Mouse (Mus musculus): ENCODE measurements around the gene 1700049E17Rik2. TPM values are rescaled to one million over a fixed set of nuclear protein-coding genes. Genes with fewer than 3 reads are reported as not detected.
"Not testable (repeated sequence)": the region's sequence is repeated elsewhere in the genome, so short reads cannot be mapped to it uniquely, and the experiment has no call there.

The 1700049E17Rik2 gene
- polyA plus RNA-seq (2015; fragmentation: Nextera tagmentation; extraction: Ambion mirVana) = not detected in 2 replicates

- H3K27ac ChIP-seq; H3K9ac ChIP-seq (replicated peaks); ATAC-seq; H3K27me3 ChIP-seq; H3K4me3 ChIP-seq (replicated peaks); H3K9me3 ChIP-seq; H3K36me3 ChIP-seq; H3K4me1 ChIP-seq (replicated peaks); H3K4me2 ChIP-seq (replicated peaks): not testable (repeated sequence)
- WGBS = no CpG with 5 or more reads among the region's 1 CpGs
Measured at GRCm38 (mm10) chr14:41572911-41573310, at the start of gene 1700049E17Rik2. Gene 1700049E17Rik2 (plus strand): TSS chr14:41573211.

GRCm38 (mm10) chr14:41524695-41525094, 48.3 kb upstream of the 1700049E17Rik2 start:
- WGBS = 93% methylated on average over 1 of the region's 1 CpGs

GRCm38 (mm10) chr14:41555483-41555882, 17.5 kb upstream of the 1700049E17Rik2 start, which contains the start of gene Gm7970:
Gene Gm7970 (minus strand): TSS chr14:41555583.
- not testable (repeated sequence) for H3K9me3 ChIP-seq; ATAC-seq; H3K27ac ChIP-seq; H3K4me1 ChIP-seq (replicated peaks); H3K4me3 ChIP-seq (replicated peaks); H3K36me3 ChIP-seq; H3K4me2 ChIP-seq (replicated peaks); H3K9ac ChIP-seq (replicated peaks); H3K27me3 ChIP-seq
- no CpG with 5 or more reads among the region's 2 CpGs for WGBS

More at GRCm38 (mm10) chr14:41524695-41525094, 48.3 kb upstream of the 1700049E17Rik2 start:
- H3K4me1 ChIP-seq (replicated peaks); H3K4me2 ChIP-seq (replicated peaks); ATAC-seq; H3K27me3 ChIP-seq; H3K4me3 ChIP-seq (replicated peaks); H3K36me3 ChIP-seq; H3K9ac ChIP-seq (replicated peaks); H3K27ac ChIP-seq; H3K9me3 ChIP-seq: not testable (repeated sequence)

GRCm38 (mm10) chr14:41586346-41586745, 13.3 kb downstream of the 1700049E17Rik2 start:
- H3K36me3 ChIP-seq; H3K27ac ChIP-seq; ATAC-seq; H3K9me3 ChIP-seq; H3K4me1 ChIP-seq (replicated peaks); H3K4me2 ChIP-seq (replicated peaks); H3K9ac ChIP-seq (replicated peaks); H3K27me3 ChIP-seq; H3K4me3 ChIP-seq (replicated peaks): not testable (repeated sequence)
- WGBS = 85% methylated on average over 1 of the region's 1 CpGs

GRCm38 (mm10) chr14:41600935-41601334, 27.9 kb downstream of the 1700049E17Rik2 start:
- not testable (repeated sequence) for H3K9me3 ChIP-seq; H3K4me2 ChIP-seq (replicated peaks); H3K4me1 ChIP-seq (replicated peaks); H3K4me3 ChIP-seq (replicated peaks); H3K27me3 ChIP-seq; ATAC-seq; H3K36me3 ChIP-seq; H3K27ac ChIP-seq; H3K9ac ChIP-seq (replicated peaks)
- 94% methylated on average over 15 of the region's 15 CpGs for WGBS

- H3K4me1 ChIP-seq (replicated peaks); H3K4me2 ChIP-seq (replicated peaks); H3K9me3 ChIP-seq; H3K4me3 ChIP-seq (replicated peaks); H3K9ac ChIP-seq (replicated peaks); H3K36me3 ChIP-seq; ATAC-seq; H3K27me3 ChIP-seq; H3K27ac ChIP-seq: not testable (repeated sequence)
- 83% methylated on average over 1 of the region's 1 CpGs for WGBS
Measured at GRCm38 (mm10) chr14:41610690-41611089, 37.7 kb downstream of the 1700049E17Rik2 start.

GRCm38 (mm10) chr14:41622535-41622934, 49.5 kb downstream of the 1700049E17Rik2 start:
- not testable (repeated sequence) for H3K4me3 ChIP-seq (replicated peaks); H3K27me3 ChIP-seq; H3K9me3 ChIP-seq; H3K4me1 ChIP-seq (replicated peaks); H3K4me2 ChIP-seq (replicated peaks); H3K9ac ChIP-seq (replicated peaks); H3K27ac ChIP-seq; ATAC-seq; H3K36me3 ChIP-seq
- 86% methylated on average over 5 of the region's 5 CpGs for WGBS

- not testable (repeated sequence) for ATAC-seq
Measured at GRCm38 (mm10) chr14:41624512-41624911, 51.5 kb downstream of the 1700049E17Rik2 start, which contains the start of gene Gm3072. Gene Gm3072 (minus strand): TSS chr14:41624612.

GRCm38 (mm10) chr14:41630144-41630543, 57.1 kb downstream of the 1700049E17Rik2 start:
- not testable (repeated sequence) for ATAC-seq; H3K4me2 ChIP-seq (replicated peaks); H3K36me3 ChIP-seq; H3K9me3 ChIP-seq; H3K4me3 ChIP-seq (replicated peaks); H3K27ac ChIP-seq; H3K4me1 ChIP-seq (replicated peaks); H3K9ac ChIP-seq (replicated peaks); H3K27me3 ChIP-seq
- WGBS = 95% methylated on average over 9 of the region's 11 CpGs

More at GRCm38 (mm10) chr14:41624512-41624911, 51.5 kb downstream of the 1700049E17Rik2 start, which contains the start of gene Gm3072:
- H3K4me1 ChIP-seq (replicated peaks); H3K27ac ChIP-seq; H3K9me3 ChIP-seq; H3K27me3 ChIP-seq; H3K9ac ChIP-seq (replicated peaks); H3K36me3 ChIP-seq; H3K4me2 ChIP-seq (replicated peaks); H3K4me3 ChIP-seq (replicated peaks): not testable (repeated sequence)
- WGBS = 92% methylated on average over 1 of the region's 2 CpGs

Other genes with a start within 250 kb of the 1700049E17Rik2 start
- not detected in 2 replicates for gene Gm5798, start 224.6 kb upstream of the 1700049E17Rik2 start, polyA plus RNA-seq (2015; fragmentation: Nextera tagmentation; extraction: Ambion mirVana)
- gene Gm7945, start 186.8 kb upstream of the 1700049E17Rik2 start, polyA plus RNA-seq (2015; fragmentation: Nextera tagmentation; extraction: Ambion mirVana) = not detected in 2 replicates
- gene Gm6482, start 164.9 kb upstream of the 1700049E17Rik2 start, polyA plus RNA-seq (2015; fragmentation: Nextera tagmentation; extraction: Ambion mirVana) = not detected in 2 replicates
- gene Gm7954, start 119.7 kb upstream of the 1700049E17Rik2 start, polyA plus RNA-seq (2015; fragmentation: Nextera tagmentation; extraction: Ambion mirVana) = not detected in 2 replicates
- not detected in 2 replicates for gene Gm3486, start 83.7 kb upstream of the 1700049E17Rik2 start, polyA plus RNA-seq (2015; fragmentation: Nextera tagmentation; extraction: Ambion mirVana)
- gene Gm7970, start 17.6 kb upstream of the 1700049E17Rik2 start, polyA plus RNA-seq (2015; fragmentation: Nextera tagmentation; extraction: Ambion mirVana) = not detected in 2 replicates
- not detected in 2 replicates for gene Gm3072, start 51.4 kb downstream of the 1700049E17Rik2 start, polyA plus RNA-seq (2015; fragmentation: Nextera tagmentation; extraction: Ambion mirVana)
- not detected in 2 replicates for gene Gm3676, start 73.3 kb downstream of the 1700049E17Rik2 start, polyA plus RNA-seq (2015; fragmentation: Nextera tagmentation; extraction: Ambion mirVana)
- gene Gm8068, start 128.7 kb downstream of the 1700049E17Rik2 start, polyA plus RNA-seq (2015; fragmentation: Nextera tagmentation; extraction: Ambion mirVana) = not detected in 2 replicates
- not detected in 2 replicates for gene Gm7929, start 177.4 kb downstream of the 1700049E17Rik2 start, polyA plus RNA-seq (2015; fragmentation: Nextera tagmentation; extraction: Ambion mirVana)
- not detected in 2 replicates for gene Gm47189, start 199.2 kb downstream of the 1700049E17Rik2 start, polyA plus RNA-seq (2015; fragmentation: Nextera tagmentation; extraction: Ambion mirVana)

All from midbrain, embryonic 13.5 days (tissue).